Comparison of ENCODE assay signal across 9 mouse cellular contexts in the genomic region with DNA sequence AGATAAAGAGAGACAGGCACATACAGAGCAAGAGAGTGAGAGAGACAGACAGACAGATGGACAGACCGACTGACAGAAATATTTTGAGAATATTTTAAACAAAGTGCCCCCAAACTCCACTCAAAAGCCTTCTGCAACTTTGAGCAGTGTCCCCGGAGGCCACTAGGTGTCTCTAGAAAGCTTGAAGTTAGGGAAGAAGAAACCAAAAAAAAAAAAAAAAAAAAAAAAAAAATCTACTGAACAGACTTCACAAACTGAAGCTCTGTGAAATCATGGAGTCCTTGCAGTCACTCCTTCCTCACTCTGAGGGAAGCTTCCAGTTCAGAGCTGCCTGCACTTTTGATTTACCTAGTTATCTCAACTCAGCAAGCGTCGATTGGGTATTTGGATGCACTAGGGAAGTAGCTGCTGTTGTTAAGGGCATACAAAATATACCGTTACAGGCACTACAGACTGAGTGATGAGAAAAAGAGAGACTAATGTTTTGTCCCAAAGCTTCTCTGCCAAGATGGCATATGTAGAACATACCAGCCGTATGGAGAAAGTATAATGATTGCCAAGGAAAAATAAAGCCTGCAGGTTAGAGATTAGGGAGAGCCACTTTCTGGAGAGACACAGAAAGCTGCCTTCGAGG.
DNase-seq lines count a peak whose midpoint lies in the region; ATAC-seq lines count a peak whose summit lies in the region.
"Had no signal": no experiment of that assay in that cellular context is flagged by ENCODE, and none has a peak within 500 bp of the region (broad histone marks: within the 10 kb centered on the region; RNA-seq: fewer than 3 reads in every experiment).

No protein-coding gene starts in this region.

- 60% methylated on average over 7 of the region's 7 CpGs for WGBS in forebrain, embryonic 11.5 days
- WGBS in forebrain, embryonic 12.5 days: 51% methylated on average over 7 of the region's 7 CpGs

- no peaks in the 10 kb centered on the region for H3K36me3 ChIP-seq in forebrain, embryonic 11.5 days (ENCODE audit: control insufficient read depth, insufficient read depth, low read length)
- no peaks in the 10 kb centered on the region for H3K36me3 ChIP-seq in forebrain, embryonic 12.5 days (replicated peaks)
- H3K36me3 ChIP-seq: neural tube, embryonic 13.5 days had no signal

- peak; percentile 60 for DNase-seq in forebrain, embryonic 11.5 days (ENCODE audit: low spot score)
- peak; percentile 56 for DNase-seq in testis, postnatal 10 days (ENCODE audit: low spot score)
- DNase-seq in testis, postnatal 14 days (ENCODE audit: low spot score): no peak
- peak; percentile 77 for DNase-seq in embryo, embryonic 10.5 days (ENCODE audit: low spot score)
- DNase-seq in induced T-regulatory cell, adult 2 months (ENCODE audit: low read depth): peak; percentile 32
- DNase-seq in lung, postnatal 14 days: peak; percentile 47
- peak; percentile 9 for DNase-seq in thymus, postnatal 14 days

- H3K4me3 ChIP-seq in forebrain, embryonic 11.5 days (ENCODE audit: low read depth, low read length): no peak overlapping the region
- no peak overlapping the region for H3K4me3 ChIP-seq in forebrain, embryonic 12.5 days (replicated peaks)
- H3K4me3 ChIP-seq: neural tube, embryonic 13.5 days had no signal

- no peak overlapping the region for H3K4me2 ChIP-seq in forebrain, embryonic 11.5 days (ENCODE audit: low read depth, low read length, severe bottlenecking)
- no peak overlapping the region for H3K4me2 ChIP-seq in forebrain, embryonic 12.5 days
- H3K4me2 ChIP-seq: neural tube, embryonic 13.5 days had no signal

- no peaks in the 10 kb centered on the region for H3K27me3 ChIP-seq in forebrain, embryonic 11.5 days (ENCODE audit: control insufficient read depth, insufficient read depth, low read length)
- H3K27me3 ChIP-seq in forebrain, embryonic 12.5 days: no peaks in the 10 kb centered on the region
- H3K27me3 ChIP-seq: neural tube, embryonic 13.5 days had no signal

- no peaks in the 10 kb centered on the region for H3K4me1 ChIP-seq in forebrain, embryonic 11.5 days (replicated peaks; ENCODE audit: control insufficient read depth, insufficient read depth, low read length)
- peaks cover 5% of the 10 kb centered on the region; the same call in 1 of the 2 replicates for H3K4me1 ChIP-seq in forebrain, embryonic 12.5 days

- H3K27ac ChIP-seq in forebrain, embryonic 11.5 days (ENCODE audit: low read depth, low read length): no peak overlapping the region
- H3K27ac ChIP-seq in forebrain, embryonic 12.5 days: no peak overlapping the region
- H3K27ac ChIP-seq: neural tube, embryonic 13.5 days had no signal

- no peak for ATAC-seq in forebrain, embryonic 11.5 days (replicated peaks; ENCODE audit: low FRiP score)
- no peak for ATAC-seq in forebrain, embryonic 12.5 days (ENCODE audit: low FRiP score)

- no peak overlapping the region for H3K9ac ChIP-seq in forebrain, embryonic 11.5 days (ENCODE audit: low read length)
- no peak overlapping the region for H3K9ac ChIP-seq in forebrain, embryonic 12.5 days
- H3K9ac ChIP-seq: neural tube, embryonic 13.5 days had no signal

- no peaks in the 10 kb centered on the region for H3K9me3 ChIP-seq in forebrain, embryonic 11.5 days (ENCODE audit: control insufficient read depth, low read length)
- H3K9me3 ChIP-seq in forebrain, embryonic 12.5 days: no peaks in the 10 kb centered on the region
- H3K9me3 ChIP-seq: neural tube, embryonic 13.5 days had no signal
